Mouse (Mus musculus) NIH3T3 (cell line): ENCODE results near the gene Slc2a10.
"Not testable (repeated sequence)": the region's sequence is repeated elsewhere in the genome, so short reads cannot be mapped to it uniquely, and the experiment has no call there.

Experiments
- DNase-seq: peaks from one replicate; pipeline ENCODE4 v3.0.0-alpha.2; 2012; ENCODE audit warnings: low read depth

Slc2a10 gene

GRCm38 (mm10) chr2:165509686-165510085, 6.1 kb downstream of the Slc2a10 start:
- DNase-seq, result no peak

GRCm38 (mm10) chr2:165510466-165510865, 6.9 kb downstream of the Slc2a10 start:
- DNase-seq, result no peak

- not testable (repeated sequence) for DNase-seq
Observed at GRCm38 (mm10) chr2:165510914-165511458, 7.4 kb downstream of the Slc2a10 start.

GRCm38 (mm10) chr2:165511530-165511929, 7.9 kb downstream of the Slc2a10 start:
- DNase-seq, result not testable (repeated sequence)

- DNase-seq, result no peak
Observed at GRCm38 (mm10) chr2:165512426-165512825, 8.8 kb downstream of the Slc2a10 start.

GRCm38 (mm10) chr2:165512870-165513600, 9.4 kb downstream of the Slc2a10 start:
- DNase-seq, result peak; percentile 20

- no peak for DNase-seq
Observed at GRCm38 (mm10) chr2:165515178-165515728, 11.7 kb downstream of the Slc2a10 start.

- DNase-seq, result no peak
Observed at GRCm38 (mm10) chr2:165525609-165526008, 22.0 kb downstream of the Slc2a10 start.

- peak; percentile 83 for DNase-seq
Observed at GRCm38 (mm10) chr2:165529106-165529505, 25.5 kb downstream of the Slc2a10 start.

- no peak for DNase-seq
Observed at GRCm38 (mm10) chr2:165533789-165534188, 30.2 kb downstream of the Slc2a10 start.

- DNase-seq, result no peak
Observed at GRCm38 (mm10) chr2:165540975-165541374, 37.4 kb downstream of the Slc2a10 start.

- DNase-seq, result no peak
Observed at GRCm38 (mm10) chr2:165542939-165543669, 39.5 kb downstream of the Slc2a10 start.

- no peak for DNase-seq
Observed at GRCm38 (mm10) chr2:165543670-165544016, 40.1 kb downstream of the Slc2a10 start.

- DNase-seq, result no peak
Observed at GRCm38 (mm10) chr2:165545687-165546086, 42.1 kb downstream of the Slc2a10 start.

- DNase-seq, result no peak
Observed at GRCm38 (mm10) chr2:165546341-165546740, 42.8 kb downstream of the Slc2a10 start.

GRCm38 (mm10) chr2:165547410-165547809, 43.8 kb downstream of the Slc2a10 start:
- DNase-seq, result peak; percentile 83

GRCm38 (mm10) chr2:165548627-165549026, 45.0 kb downstream of the Slc2a10 start:
- no peak for DNase-seq

- not testable (repeated sequence) for DNase-seq
Observed at GRCm38 (mm10) chr2:165550410-165550809, 46.8 kb downstream of the Slc2a10 start.

GRCm38 (mm10) chr2:165554066-165554465, 50.5 kb downstream of the Slc2a10 start:
- DNase-seq, result no peak

- DNase-seq, result no peak
Observed at GRCm38 (mm10) chr2:165557278-165557677, 53.7 kb downstream of the Slc2a10 start.

GRCm38 (mm10) chr2:165558916-165559315, 55.3 kb downstream of the Slc2a10 start:
- no peak for DNase-seq

- no peak for DNase-seq
Observed at GRCm38 (mm10) chr2:165559506-165560235, 56.1 kb downstream of the Slc2a10 start.
